Mouse (Mus musculus): ENCODE measurements around the gene Zfp28.
A peak's percentile ranks its signal among the peaks of the same experiment; 100 is the strongest.

Gene Zfp28

DNA sequence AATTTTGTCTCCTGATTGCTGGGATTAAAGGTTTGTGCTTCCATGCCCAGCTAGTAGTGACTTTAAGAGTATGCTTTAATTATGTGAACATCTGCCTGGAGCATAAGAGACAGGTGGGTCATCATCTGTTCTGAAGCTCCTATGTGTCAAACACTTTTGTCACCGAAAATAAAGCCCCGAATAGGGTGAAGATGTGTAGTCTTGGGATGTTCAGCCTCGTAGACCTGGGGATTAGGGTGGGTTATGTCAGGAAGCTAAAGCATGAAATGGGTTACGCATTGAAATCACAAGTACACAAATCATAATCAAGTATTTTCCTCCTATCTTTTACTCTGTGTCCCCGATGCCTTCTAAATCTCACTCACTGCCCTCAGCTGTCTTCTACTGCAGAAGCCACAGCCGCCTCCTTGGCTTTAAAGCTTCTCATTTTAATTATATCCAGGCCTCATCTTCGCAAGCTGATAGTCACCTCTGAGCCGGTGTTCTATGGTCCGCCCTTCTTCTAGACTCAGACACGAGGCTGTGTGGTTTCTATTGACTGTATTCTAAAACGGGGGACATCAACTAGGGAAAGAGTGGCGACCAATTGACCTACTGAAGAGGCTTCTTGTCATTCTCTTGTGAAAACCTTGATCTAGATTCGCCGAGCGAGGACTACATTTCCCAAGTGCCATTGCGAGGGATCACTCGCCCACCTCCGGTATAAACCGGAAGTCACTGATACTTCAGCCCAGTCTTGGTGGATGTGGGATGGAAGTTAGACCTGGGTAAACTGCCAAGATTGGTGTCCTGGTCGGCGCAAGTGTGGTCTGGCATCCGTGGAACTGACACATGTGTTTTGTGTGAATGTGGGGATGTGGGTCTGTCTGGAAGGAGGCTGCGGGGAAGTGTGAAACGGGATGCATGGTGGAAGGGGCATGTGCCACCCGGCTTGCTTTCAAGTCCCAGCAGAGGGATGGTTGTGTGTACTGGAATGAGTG, 15.2 kb downstream of the Zfp28 start, which contains the start of gene Smim17:
TSS of gene Smim17 (plus strand) at position 720 of the 980 bp plus-strand sequence.
- peak; percentile 75 to 84 for DNase-seq (ENCODE audit: low spot score in 2 of 2)

DNA sequence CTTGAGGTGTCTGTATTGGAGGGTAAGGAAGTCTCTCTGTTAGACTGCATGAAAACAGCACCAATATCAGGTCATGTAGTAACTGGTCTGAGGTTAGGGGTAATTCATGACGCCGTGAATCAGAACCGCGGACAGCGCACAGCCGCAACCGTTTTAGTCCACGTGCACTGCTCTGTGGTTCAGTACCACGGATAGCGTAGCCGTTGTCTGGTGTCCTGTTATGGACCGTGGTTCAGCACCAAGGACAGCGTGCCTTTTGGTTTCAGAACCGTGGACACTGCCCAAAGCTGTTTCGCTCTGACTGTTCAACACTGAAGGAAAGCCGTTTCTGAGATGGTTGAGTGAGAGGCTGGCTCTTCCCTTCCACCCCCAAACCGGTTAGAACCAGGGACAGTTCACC, 26.9 kb downstream of the Zfp28 start, which contains the start of gene Gm20715:
TSS of gene Gm20715 (plus strand) at position 235 of the 400 bp plus-strand sequence.
- DNase-seq (ENCODE audit: low spot score in 2 of 2) = peak; percentile 60 to 73

DNA sequence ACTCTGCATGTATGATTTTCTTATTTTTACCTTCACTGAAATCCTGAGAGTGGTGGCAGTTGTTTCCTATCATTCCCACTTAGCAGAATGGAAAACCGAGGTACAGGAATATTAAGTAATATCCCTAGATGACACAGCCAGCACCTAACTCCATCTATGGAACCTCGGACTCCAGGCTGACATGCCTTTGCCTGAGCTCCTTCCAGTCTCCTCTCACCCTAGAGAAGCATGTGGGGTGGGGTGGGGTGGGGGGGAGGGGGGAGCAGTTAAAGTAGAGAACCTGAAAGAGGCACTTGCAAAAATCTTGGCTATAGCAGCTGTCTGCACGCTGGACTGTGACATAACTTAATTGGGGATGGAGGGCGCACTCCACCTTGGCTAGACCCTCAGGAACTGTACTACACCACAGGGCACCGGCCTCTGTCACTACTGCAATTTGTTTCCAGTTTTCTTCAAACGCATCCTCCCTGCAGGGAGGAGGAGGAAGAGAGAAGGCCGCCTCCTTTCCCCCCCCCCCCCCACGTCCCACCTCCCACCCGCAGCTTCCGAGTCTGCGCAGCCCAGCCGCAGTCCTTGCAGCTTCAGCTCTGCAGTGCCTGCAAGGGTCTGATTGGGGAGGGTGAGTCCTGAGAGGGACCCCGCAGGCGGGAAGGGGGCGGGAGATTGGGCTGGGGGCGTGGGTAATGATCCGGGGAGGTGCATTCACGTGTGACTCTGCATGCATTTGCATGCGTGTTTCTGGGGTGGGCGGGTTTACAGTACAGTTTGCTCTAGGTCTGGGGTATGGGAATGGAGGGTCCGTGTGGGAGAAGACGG, 31.7 kb downstream of the Zfp28 start:
- peak; percentile 16 to 19 for DNase-seq (ENCODE audit: low spot score in 2 of 2)

DNA sequence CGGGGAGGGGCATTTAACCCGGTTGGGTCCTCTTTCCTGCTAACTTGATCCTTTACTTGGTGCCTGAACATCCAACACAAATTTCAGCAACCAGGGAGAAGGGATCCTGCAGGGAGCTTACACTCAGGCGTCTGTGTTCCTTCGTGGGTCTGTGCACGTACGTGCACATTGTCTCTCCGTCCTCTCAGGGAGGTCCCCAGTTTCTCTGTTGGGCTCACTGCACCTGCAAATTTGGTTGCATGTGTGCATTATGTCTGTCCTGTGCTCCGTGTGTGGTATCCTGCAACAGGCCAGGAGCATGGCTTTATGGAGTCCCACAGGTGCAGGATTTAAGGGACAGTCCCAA, 32.3 kb downstream of the Zfp28 start:
- no peak for DNase-seq (ENCODE audit: low spot score in 2 of 2)

DNA sequence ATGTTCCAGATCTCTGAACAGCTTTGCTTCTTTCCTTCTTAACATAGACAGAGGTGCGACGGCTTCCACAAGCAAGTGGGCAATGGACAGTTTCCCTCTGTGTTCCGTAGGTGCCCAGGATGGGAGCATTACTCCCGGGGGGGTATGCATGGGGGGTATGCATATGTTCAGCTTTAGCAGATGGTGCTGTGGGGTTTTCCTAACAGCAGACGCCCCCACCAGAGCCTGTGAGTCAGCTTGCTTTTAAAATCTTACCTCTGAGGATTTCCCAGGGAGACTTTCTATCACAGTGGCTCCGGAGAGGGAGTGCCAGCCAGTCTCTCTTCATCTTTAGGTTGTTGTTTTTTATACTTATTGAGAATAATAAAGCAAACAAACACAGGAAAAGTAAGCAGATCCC, 36.8 kb downstream of the Zfp28 start:
- DNase-seq (ENCODE audit: low spot score in 2 of 2) = peak; percentile 43 to 54

DNA sequence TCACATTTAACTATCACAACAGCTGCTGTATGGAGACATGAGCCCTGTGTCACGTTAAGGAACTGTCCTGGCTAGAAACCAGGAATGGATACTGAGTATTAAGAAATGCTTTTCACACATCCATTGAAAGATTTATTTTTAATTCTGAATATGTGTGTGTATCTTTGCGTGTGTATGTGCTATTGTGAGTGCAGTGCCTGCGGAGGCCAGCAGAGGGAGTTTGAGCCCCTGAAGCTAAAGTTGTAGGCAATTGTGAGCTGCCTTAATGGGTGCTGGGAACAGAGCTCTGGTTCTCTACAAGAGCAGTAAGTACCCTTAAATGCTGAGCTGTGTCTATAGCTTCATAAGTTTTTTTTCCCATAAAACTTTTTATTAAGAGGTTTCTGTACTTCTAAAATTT, 46.3 kb downstream of the Zfp28 start:
- no peak for DNase-seq (ENCODE audit: low spot score in 2 of 2)

DNA sequence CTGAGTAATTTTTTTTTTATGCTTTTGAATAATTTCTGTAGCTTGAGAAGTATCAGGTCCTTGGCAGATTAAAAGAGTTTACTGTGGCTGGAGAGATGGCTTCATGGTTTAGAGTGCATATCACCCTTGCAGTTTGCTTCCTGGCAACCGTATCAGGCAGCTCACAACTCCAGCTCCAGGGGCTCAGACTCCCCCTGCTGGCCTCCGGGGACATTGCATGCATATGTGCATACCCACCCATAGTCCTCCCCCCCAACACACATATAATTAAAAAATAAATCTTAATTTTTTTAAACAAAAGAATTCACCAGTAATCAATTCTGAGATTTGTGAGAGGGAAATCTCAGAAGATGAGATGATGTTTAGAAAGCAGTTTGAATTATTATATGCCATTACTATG, 47.2 kb downstream of the Zfp28 start:
- DNase-seq (ENCODE audit: low spot score in 2 of 2) = no peak

DNA sequence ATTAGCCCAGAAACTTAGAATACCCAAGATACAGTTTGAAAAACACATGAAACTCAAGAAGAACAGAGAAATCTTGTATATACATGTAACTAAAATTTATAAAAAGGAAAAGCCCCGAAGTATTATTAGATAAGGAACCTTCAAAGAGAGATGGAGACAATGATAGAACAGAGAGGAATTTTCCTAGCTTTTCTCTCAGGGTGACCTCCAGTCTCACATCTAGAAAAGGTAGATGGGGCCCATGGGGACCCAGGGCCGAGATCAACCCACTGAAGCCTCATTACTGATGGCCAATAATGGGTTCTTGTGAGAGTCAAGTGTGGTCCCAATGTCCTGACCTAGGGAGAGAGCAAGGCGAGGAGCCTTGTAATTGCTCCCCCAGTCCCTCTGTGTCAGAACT, 55.3 kb downstream of the Zfp28 start, which contains the start of gene Olfr1344:
TSS of gene Olfr1344 (plus strand) at position 301 of the 400 bp plus-strand sequence.
- no peak for DNase-seq (ENCODE audit: low spot score in 2 of 2)

DNA sequence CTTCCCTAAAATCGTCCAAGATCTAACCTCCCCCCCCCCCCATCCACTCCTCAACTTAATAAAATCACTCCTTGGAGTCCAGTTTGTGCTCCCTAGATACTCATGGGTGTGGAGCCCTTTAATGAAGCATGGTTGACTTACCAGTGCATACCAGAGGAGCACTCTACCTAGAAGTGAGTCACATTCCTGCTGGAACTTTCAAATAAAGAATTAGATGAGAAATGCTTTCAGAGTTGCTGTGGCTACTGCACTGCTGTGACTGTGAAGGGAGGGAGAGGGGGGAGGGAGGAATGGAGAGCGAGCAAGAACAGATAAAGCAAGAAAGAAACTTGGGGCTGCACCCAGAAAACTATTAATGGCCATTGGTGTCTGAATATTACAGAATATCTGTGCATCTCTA, 58.1 kb downstream of the Zfp28 start:
- no peak for DNase-seq (ENCODE audit: low spot score in 2 of 2)

Measured in frontal cortex, postnatal 36 days (tissue).